Mouse (Mus musculus) forebrain, postnatal 0 days (tissue): Measurements from ENCODE around the gene Rad51b. TPM values are rescaled to one million over a fixed set of nuclear protein-coding genes. Genes with fewer than 3 reads are reported as not detected.
A peak's percentile ranks its signal among the peaks of the same experiment; 100 is the strongest.

Experiments
- ATAC-seq: fragments of 200-750 bp; cut with Nextera tagmentation; 2 replicates; pipeline ENCODE4 v1.8.0; 2017; ENCODE audit warnings: mild to moderate bottlenecking, moderate library complexity
- DNase-seq: peaks from one replicate; pipeline ENCODE4 v3.0.0-alpha.2; 2015
- H3K27ac ChIP-seq: fragments of 300-500 bp; sonication (generic); 2 replicates; pipeline ENCODE4 v1.5.1; 2014; ENCODE audit warnings: low read depth, mild to moderate bottlenecking, antibody characterized with exemption, low read length, moderate library complexity, mixed read lengths
- H3K27me3 ChIP-seq: fragments of 300-500 bp; sonication (generic); 2 replicates; pipeline ENCODE4 v1.6.1; 2014; ENCODE audit warnings: mild to moderate bottlenecking, low read length, mixed read lengths; ENCODE audit not compliant: insufficient read depth
- H3K36me3 ChIP-seq: fragments of 300-500 bp; sonication (generic); 2 replicates; pipeline ENCODE4 v1.6.1; 2014; ENCODE audit warnings: mild to moderate bottlenecking, moderate library complexity; ENCODE audit not compliant: insufficient read depth
- H3K4me1 ChIP-seq: fragments of 300-500 bp; sonication (generic); 2 replicates; pipeline ENCODE4 v1.6.1; 2014; ENCODE audit warnings: antibody characterized with exemption; ENCODE audit not compliant: insufficient read depth
- H3K4me2 ChIP-seq: fragments of 300-500 bp; sonication (generic); 2 replicates; pipeline ENCODE4 v1.6.1; 2014; ENCODE audit warnings: low read depth, mild to moderate bottlenecking, moderate library complexity
- H3K4me3 ChIP-seq: fragments of 300-500 bp; sonication (generic); 2 replicates; pipeline ENCODE4 v1.5.1; 2014; ENCODE audit warnings: low read depth, low read length, mixed read lengths
- H3K9ac ChIP-seq: fragments of 300-500 bp; sonication (generic); 2 replicates; pipeline ENCODE4 v1.6.1; 2014; ENCODE audit warnings: mild to moderate bottlenecking
- H3K9me3 ChIP-seq: fragments of 300-500 bp; sonication (generic); 2 replicates; pipeline ENCODE4 v1.6.1; 2016; ENCODE audit warnings: low read length
- CTCF ChIP-seq: sonication (generic); IDR thresholded peaks from 2 replicates; pipeline ENCODE4 v1.5.1; 2016; ENCODE audit warnings: antibody characterized with exemption, control low read depth, low read depth
- WGBS: fragments of 180-500 bp; shearing (Covaris S2); extraction: QIAGEN DNeasy Blood & Tissue Kit; methylation state at CpG from one replicate; pipeline ENCODE4 v1.1.7; 2014; 5-methylcytosine and 5-hydroxymethylcytosine counted together
- polyA plus RNA-seq: library from polyadenylated mRNA; unstranded; fragments of >200 nt; fragmentation: Nextera tagmentation; extraction: Ambion mirVana; gene quantifications from 2 replicates; pipeline ENCODE4 v1.2.1, GENCODE M21; 2015
- total RNA-seq: library from RNA; depleted of rRNA; stranded (reverse); fragments of >200 nt; gene quantifications from 2 replicates; pipeline ENCODE4 v1.2.3, GENCODE M21; 2014

Rad51b gene
- total and polyA plus RNA-seq, 2 experiments from 2014 or later: 0.62 to 1.1 TPM

GRCm38 (mm10) chr12:79611665-79612064, 314.6 kb downstream of the Rad51b start:
- TF ChIP-seq CTCF: no peak
- Histone ChIP-seq H3K9me3 (no peaks in the 10 kb centered on the region), H3K27ac (no peak overlapping the region), H3K9ac (no peak overlapping the region), H3K36me3 (no peaks in the 10 kb centered on the region), H3K27me3 (no peaks in the 10 kb centered on the region), H3K4me1 (no peaks in the 10 kb centered on the region; the same call in 1 of the 2 replicates), H3K4me2 (no peak overlapping the region), H3K4me3 (no peak overlapping the region)
- DNase-seq (no peak), ATAC-seq (no peak)
- WGBS: 92% methylated on average over 2 of the region's 2 CpGs

GRCm38 (mm10) chr12:79612334-79613060, 315.4 kb downstream of the Rad51b start:
- WGBS: 43% methylated on average over 14 of the region's 14 CpGs
- H3K36me3 ChIP-seq: no peaks in the 10 kb centered on the region
- no peaks in the 10 kb centered on the region for H3K9me3 ChIP-seq
- H3K9ac ChIP-seq: no peak overlapping the region
- peak; percentile 98 for TF ChIP-seq CTCF
- H3K27ac ChIP-seq: no peak overlapping the region
- ATAC-seq (peak; percentile 90), DNase-seq (peak; percentile 93)
- H3K27me3 ChIP-seq: no peaks in the 10 kb centered on the region
- no peak overlapping the region for H3K4me3 ChIP-seq
- H3K4me1 ChIP-seq: no peaks in the 10 kb centered on the region; the same call in 1 of the 2 replicates
- no peak overlapping the region for H3K4me2 ChIP-seq

- Histone ChIP-seq H3K4me3 (no peak overlapping the region), H3K4me1 (no peaks in the 10 kb centered on the region; the same call in 1 of the 2 replicates), H3K9me3 (no peaks in the 10 kb centered on the region), H3K27me3 (no peaks in the 10 kb centered on the region), H3K36me3 (no peaks in the 10 kb centered on the region), H3K4me2 (no peak overlapping the region), H3K27ac (no peak overlapping the region), H3K9ac (no peak overlapping the region)
- DNase-seq: peak; percentile 48
- 65% methylated on average over 8 of the region's 8 CpGs for WGBS
- peak; percentile 43; the same call in 1 of the 2 replicates for ATAC-seq
- no peak for TF ChIP-seq CTCF
Observed at GRCm38 (mm10) chr12:79613061-79613788, 316.1 kb downstream of the Rad51b start.

- TF ChIP-seq CTCF: no peak
- no peak for DNase-seq
- H3K27ac ChIP-seq: no peak overlapping the region
- ATAC-seq: no peak
- H3K27me3 ChIP-seq: no peaks in the 10 kb centered on the region
- no peaks in the 10 kb centered on the region for H3K9me3 ChIP-seq
- no peaks in the 10 kb centered on the region for H3K36me3 ChIP-seq
- H3K4me2 ChIP-seq: no peak overlapping the region
- no peaks in the 10 kb centered on the region; the same call in 1 of the 2 replicates for H3K4me1 ChIP-seq
- H3K9ac ChIP-seq: no peak overlapping the region
- WGBS: 78% methylated on average over 9 of the region's 9 CpGs
- no peak overlapping the region for H3K4me3 ChIP-seq
Observed at GRCm38 (mm10) chr12:79613846-79614582, 316.9 kb downstream of the Rad51b start.

GRCm38 (mm10) chr12:79614583-79614953, 317.5 kb downstream of the Rad51b start:
- H3K4me1 ChIP-seq: no peaks in the 10 kb centered on the region; the same call in 1 of the 2 replicates

GRCm38 (mm10) chr12:79615717-79616316, 318.7 kb downstream of the Rad51b start:
- H3K4me2 ChIP-seq: no peak overlapping the region
- H3K9me3 ChIP-seq: no peaks in the 10 kb centered on the region
- 84% methylated on average over 5 of the region's 5 CpGs for WGBS
- H3K4me3 ChIP-seq: no peak overlapping the region
- DNase-seq: no peak
- H3K9ac ChIP-seq: no peak overlapping the region
- TF ChIP-seq CTCF: no peak
- no peak overlapping the region for H3K27ac ChIP-seq
- no peaks in the 10 kb centered on the region for H3K4me1 ChIP-seq
- no peaks in the 10 kb centered on the region for H3K36me3 ChIP-seq
- no peaks in the 10 kb centered on the region for H3K27me3 ChIP-seq
- no peak for ATAC-seq

More at GRCm38 (mm10) chr12:79614583-79614953, 317.5 kb downstream of the Rad51b start:
- DNase-seq: no peak
- Histone ChIP-seq H3K27me3 (no peaks in the 10 kb centered on the region), H3K4me3 (no peak overlapping the region), H3K36me3 (no peaks in the 10 kb centered on the region), H3K4me2 (no peak overlapping the region), H3K9ac (no peak overlapping the region), H3K9me3 (no peaks in the 10 kb centered on the region), H3K27ac (no peak overlapping the region)
- 63% methylated on average over 2 of the region's 2 CpGs for WGBS
- no peak for TF ChIP-seq CTCF
- no peak for ATAC-seq
